Mouse (Mus musculus): ENCODE data around the gene Chn1. TPM values are rescaled to one million over a fixed set of nuclear protein-coding genes. Genes with fewer than 3 reads are reported as not detected.
"Not testable (repeated sequence)": the region's sequence is repeated elsewhere in the genome, so short reads cannot be mapped to it uniquely, and the experiment has no call there.

Chn1 gene
- 10 to 100 TPM; 33.2 to 33.8 TPM for total RNA-seq (2021)

GRCm38 (mm10) chr2:73774786-73775682, at the start of gene Chn1:
Gene Chn1, minus strand, starts transcription at chr2:73775346.
- DNase-seq, result peak; percentile 69 to 72
- intact Hi-C loops (cut with DNase I), result loop anchor here (5.0 kb wide), 1 partner anchor 137 kb away; the partner anchor contains the start of gene Atp5g3

- DNase-seq, result no peak
- intact Hi-C loops (cut with DNase I), result no loop called here
Measured at GRCm38 (mm10) chr2:73818742-73819141, 43.6 kb upstream of the Chn1 start.

- intact Hi-C loops (cut with DNase I), result no loop called here
- no peak for DNase-seq
Measured at GRCm38 (mm10) chr2:73807609-73808008, 32.5 kb upstream of the Chn1 start.

- DNase-seq; intact Hi-C loops (cut with DNase I): not testable (repeated sequence)
Measured at GRCm38 (mm10) chr2:73800127-73800526, 25.0 kb upstream of the Chn1 start.

- intact Hi-C loops (cut with DNase I), result no loop called here
Measured at GRCm38 (mm10) chr2:73798786-73799185, 23.6 kb upstream of the Chn1 start.

GRCm38 (mm10) chr2:73798136-73798535, 23.0 kb upstream of the Chn1 start:
- no peak for DNase-seq
- intact Hi-C loops (cut with DNase I), result no loop called here

More at GRCm38 (mm10) chr2:73798786-73799185, 23.6 kb upstream of the Chn1 start:
- DNase-seq, result no peak

- intact Hi-C loops (cut with DNase I), result no loop called here
- DNase-seq, result peak in 1 of 2 experiments; percentile 5
Measured at GRCm38 (mm10) chr2:73791846-73792630, 16.9 kb upstream of the Chn1 start.

GRCm38 (mm10) chr2:73790332-73790731, 15.2 kb upstream of the Chn1 start:
- peak; percentile 31 to 48 for DNase-seq
- intact Hi-C loops (cut with DNase I), result no loop called here

- intact Hi-C loops (cut with DNase I), result no loop called here
- DNase-seq, result no peak
Measured at GRCm38 (mm10) chr2:73788395-73788794, 13.2 kb upstream of the Chn1 start.

GRCm38 (mm10) chr2:73782371-73782905, 7.3 kb upstream of the Chn1 start:
- intact Hi-C loops (cut with DNase I), result no loop called here
- no peak for DNase-seq

GRCm38 (mm10) chr2:73780321-73781010, 5.3 kb upstream of the Chn1 start:
- intact Hi-C loops (cut with DNase I), result no loop called here

GRCm38 (mm10) chr2:73779796-73780195, 4.7 kb upstream of the Chn1 start:
- intact Hi-C loops (cut with DNase I), result loop anchor here (5.0 kb wide), 1 partner anchor 133 kb away; the partner anchor contains the start of gene Atp5g3
- no peak for DNase-seq

More at GRCm38 (mm10) chr2:73780321-73781010, 5.3 kb upstream of the Chn1 start:
- no peak for DNase-seq

GRCm38 (mm10) chr2:73779016-73779595, 4.0 kb upstream of the Chn1 start:
- no peak for DNase-seq
- intact Hi-C loops (cut with DNase I), result loop anchor here (5.0 kb wide), 1 partner anchor 133 kb away; the partner anchor contains the start of gene Atp5g3

GRCm38 (mm10) chr2:73776936-73777335, 1.8 kb upstream of the Chn1 start:
- intact Hi-C loops (cut with DNase I), result loop anchor here (5.0 kb wide), 1 partner anchor 135 kb away; the partner anchor contains the start of gene Atp5g3
- no peak for DNase-seq

GRCm38 (mm10) chr2:73775683-73776310, 651 bp upstream of the Chn1 start:
- intact Hi-C loops (cut with DNase I), result loop anchor here (5.0 kb wide), 1 partner anchor 137 kb away; the partner anchor contains the start of gene Atp5g3
- no peak for DNase-seq

GRCm38 (mm10) chr2:73772945-73773344, 2.2 kb downstream of the Chn1 start:
- no peak for DNase-seq
- intact Hi-C loops (cut with DNase I), result no loop called here

GRCm38 (mm10) chr2:73768669-73769068, 6.5 kb downstream of the Chn1 start:
- DNase-seq, result no peak
- intact Hi-C loops (cut with DNase I), result no loop called here

GRCm38 (mm10) chr2:73763541-73763940, 11.6 kb downstream of the Chn1 start:
- intact Hi-C loops (cut with DNase I), result no loop called here
- DNase-seq, result no peak

GRCm38 (mm10) chr2:73759899-73760298, 15.2 kb downstream of the Chn1 start:
- intact Hi-C loops (cut with DNase I), result no loop called here

More at GRCm38 (mm10) chr2:73759899-73760298, 15.2 kb downstream of the Chn1 start:
- DNase-seq, result no peak
